Mouse (Mus musculus) stomach, postnatal 0 days (tissue): ENCODE measurements at regions not wholly inside any gene's neighbourhood (a gene's known extent, or its start where the extent isn't known, plus 50 kb on each side); places are given as distances from the start of the nearest gene placed in this dataset.

Experiments used
- ATAC-seq: fragments of 200-750 bp; cut with Nextera tagmentation; 2 replicates; pipeline ENCODE4 v1.8.0; 2017; ENCODE audit not compliant: low FRiP score, low TSS enrichment
- DNase-seq: peaks from one replicate; pipeline ENCODE4 v3.0.0-alpha.2; 2016; ENCODE audit warnings: low spot score
- H3K27ac ChIP-seq: fragments of 300-500 bp; sonication (generic); replicated peaks from 2 replicates; pipeline ENCODE4 v1.5.1; 2014; ENCODE audit warnings: mild to moderate bottlenecking, control low read depth
- H3K27me3 ChIP-seq: fragments of 300-500 bp; sonication (generic); 2 replicates; pipeline ENCODE4 v1.6.1; 2014; ENCODE audit warnings: low read length; ENCODE audit not compliant: control insufficient read depth, insufficient read depth
- H3K36me3 ChIP-seq: fragments of 300-500 bp; sonication (generic); 2 replicates; pipeline ENCODE4 v1.6.1; 2014; ENCODE audit warnings: low read length, mixed read lengths; ENCODE audit not compliant: control insufficient read depth, insufficient read depth
- H3K4me1 ChIP-seq: fragments of 300-500 bp; sonication (generic); replicated peaks from 2 replicates; pipeline ENCODE4 v1.6.1; 2014; ENCODE audit warnings: antibody characterized with exemption; ENCODE audit not compliant: control insufficient read depth, insufficient read depth
- H3K4me2 ChIP-seq: fragments of 300-500 bp; sonication (generic); replicated peaks from 2 replicates; pipeline ENCODE4 v1.6.1; 2014; ENCODE audit warnings: low read depth, mild to moderate bottlenecking, control low read depth, moderate library complexity
- H3K4me3 ChIP-seq: fragments of 300-500 bp; sonication (generic); 2 replicates; pipeline ENCODE4 v1.5.1; 2014; ENCODE audit warnings: low read depth, low read length, control low read depth
- H3K9ac ChIP-seq: fragments of 300-500 bp; sonication (generic); 2 replicates; pipeline ENCODE4 v1.6.1; 2014; ENCODE audit warnings: mild to moderate bottlenecking, low read length, control low read depth, mixed read lengths
- H3K9me3 ChIP-seq: fragments of 300-500 bp; sonication (generic); 2 replicates; pipeline ENCODE4 v1.6.1; 2016; ENCODE audit warnings: low read length; ENCODE audit not compliant: control insufficient read depth
- CTCF ChIP-seq: IDR thresholded peaks from 2 replicates; pipeline ENCODE4 v1.5.1; 2016; ENCODE audit warnings: antibody characterized with exemption, low read depth, mild to moderate bottlenecking, moderate library complexity
- EP300 ChIP-seq: optimal IDR thresholded peaks from 2 replicates; pipeline ENCODE3; 2016; ENCODE audit warnings: antibody characterized with exemption
- WGBS: fragments of 180-500 bp; shearing (Covaris S2); extraction: QIAGEN DNeasy Blood & Tissue Kit; methylation state at CpG from one replicate; pipeline ENCODE4 v1.1.7; 2014; 5-methylcytosine and 5-hydroxymethylcytosine counted together

DNA sequence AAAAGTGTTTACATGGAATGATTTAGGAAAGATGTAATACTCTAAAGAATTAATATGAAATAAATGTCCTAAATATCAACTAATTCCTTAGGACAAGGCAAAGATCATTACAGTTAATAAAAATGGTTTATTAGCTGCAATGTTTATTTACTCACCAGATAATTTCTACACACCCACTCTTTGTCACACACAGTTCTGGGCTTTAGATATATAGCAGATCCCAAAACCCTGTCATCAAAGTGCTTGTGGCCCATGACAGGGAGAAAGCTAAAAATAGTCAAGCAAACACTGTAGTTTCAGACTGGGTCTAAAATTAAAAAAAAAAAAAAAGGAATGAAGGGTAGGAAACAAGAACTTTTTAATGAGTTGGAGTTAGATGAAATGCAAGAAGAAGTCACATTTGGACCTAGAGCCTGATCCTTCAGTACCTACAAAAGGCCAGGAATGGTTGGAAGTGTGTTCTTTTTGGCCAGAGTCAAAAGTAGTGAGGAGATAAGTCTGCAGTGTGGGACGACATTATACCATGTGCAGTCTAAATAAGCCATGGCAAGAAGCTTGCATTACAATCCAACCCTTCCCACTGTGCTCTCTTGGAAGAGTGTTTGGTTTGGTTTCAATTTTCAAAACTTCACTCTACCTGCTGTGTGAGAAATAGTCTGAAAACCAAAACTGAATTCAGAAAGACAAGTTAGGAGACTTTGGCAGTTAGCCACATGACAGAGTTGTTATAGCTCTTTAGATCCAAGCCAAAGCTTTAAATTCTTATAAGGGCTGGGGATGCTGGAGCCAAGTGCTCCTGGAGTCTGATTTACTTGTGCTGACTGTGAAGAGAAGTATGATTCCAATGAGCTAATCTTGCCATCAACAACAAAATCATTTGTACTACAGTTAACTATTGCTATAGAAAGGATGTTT, 266.5 kb upstream of the Irak1bp1 start:
- Histone ChIP-seq H3K27me3 (no peaks in the 10 kb centered on the region), H3K4me2 (no peak overlapping the region), H3K9me3 (no peaks in the 10 kb centered on the region), H3K27ac (no peak overlapping the region), H3K4me3 (no peak overlapping the region), H3K4me1 (no peaks in the 10 kb centered on the region), H3K9ac (no peak overlapping the region), H3K36me3 (no peaks in the 10 kb centered on the region)
- WGBS, result 52% methylated on average over 1 of the region's 1 CpGs
- ATAC-seq (no peak), DNase-seq (no peak)
- TF ChIP-seq EP300 (no peak), CTCF (no peak)

DNA sequence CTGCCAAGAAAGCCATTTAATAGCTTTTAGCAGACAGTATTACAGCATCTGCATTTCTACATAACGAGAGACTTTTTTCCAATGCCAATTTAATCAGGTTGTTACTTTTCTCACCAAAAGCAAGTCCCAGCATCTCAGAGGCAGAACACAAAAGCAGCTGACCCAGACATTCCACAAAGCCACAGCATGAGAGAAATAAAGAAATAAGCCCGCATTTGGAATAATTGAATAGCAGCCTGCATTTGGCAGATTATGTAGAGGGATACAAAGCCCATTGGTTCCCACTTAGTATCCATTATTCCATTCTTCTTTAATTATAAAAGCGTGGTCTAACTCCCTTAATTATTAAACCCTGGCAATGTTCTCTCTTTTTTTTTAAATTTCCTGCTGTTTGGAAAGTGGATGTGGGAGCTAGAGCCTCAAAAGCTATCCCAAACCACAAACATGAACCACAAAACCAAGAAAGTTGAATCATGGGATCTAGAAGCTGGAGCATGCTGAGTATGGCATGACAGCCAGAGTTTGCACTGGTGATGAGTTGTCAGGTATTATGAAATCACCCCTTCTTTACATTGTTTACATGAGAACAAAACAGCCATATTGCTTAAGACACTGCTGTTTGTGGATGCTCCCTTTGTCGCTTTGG, 247.8 kb upstream of the Irak1bp1 start:
- Histone ChIP-seq H3K4me3 (no peak overlapping the region), H3K27ac (no peak overlapping the region), H3K9me3 (no peaks in the 10 kb centered on the region), H3K27me3 (no peaks in the 10 kb centered on the region), H3K4me2 (no peak overlapping the region), H3K4me1 (no peaks in the 10 kb centered on the region), H3K36me3 (no peaks in the 10 kb centered on the region), H3K9ac (no peak overlapping the region)
- no peak for TF ChIP-seq CTCF
- TF ChIP-seq EP300, result no peak
- DNase-seq, result no peak
- no peak for ATAC-seq
- 64% methylated on average over 4 of the region's 4 CpGs for WGBS

- Histone ChIP-seq H3K4me2 (no peak overlapping the region), H3K4me1 (no peaks in the 10 kb centered on the region), H3K36me3 (no peaks in the 10 kb centered on the region), H3K4me3 (no peak overlapping the region), H3K9ac (no peak overlapping the region), H3K9me3 (no peaks in the 10 kb centered on the region), H3K27ac (no peak overlapping the region), H3K27me3 (no peaks in the 10 kb centered on the region)
- 72% methylated on average over 11 of the region's 11 CpGs for WGBS
- ATAC-seq, result no peak
- DNase-seq, result no peak
- TF ChIP-seq CTCF (no peak), EP300 (no peak)
These were observed 220.2 kb upstream of the Irak1bp1 start for GRCm38 (mm10) chr9:82609111-82609510.

GRCm38 (mm10) chr9:82609946-82610345, 219.4 kb upstream of the Irak1bp1 start:
- WGBS, result 83% methylated on average over 4 of the region's 4 CpGs
- ATAC-seq, result no peak
- DNase-seq, result no peak
- H3K36me3 ChIP-seq, result no peaks in the 10 kb centered on the region
- H3K27me3 ChIP-seq, result no peaks in the 10 kb centered on the region
- no peaks in the 10 kb centered on the region for H3K9me3 ChIP-seq
- H3K27ac ChIP-seq, result no peak overlapping the region
- no peak overlapping the region for H3K4me2 ChIP-seq
- no peak overlapping the region for H3K9ac ChIP-seq
- no peak for TF ChIP-seq CTCF
- TF ChIP-seq EP300, result no peak
- H3K4me1 ChIP-seq, result no peaks in the 10 kb centered on the region
- no peak overlapping the region for H3K4me3 ChIP-seq

DNA sequence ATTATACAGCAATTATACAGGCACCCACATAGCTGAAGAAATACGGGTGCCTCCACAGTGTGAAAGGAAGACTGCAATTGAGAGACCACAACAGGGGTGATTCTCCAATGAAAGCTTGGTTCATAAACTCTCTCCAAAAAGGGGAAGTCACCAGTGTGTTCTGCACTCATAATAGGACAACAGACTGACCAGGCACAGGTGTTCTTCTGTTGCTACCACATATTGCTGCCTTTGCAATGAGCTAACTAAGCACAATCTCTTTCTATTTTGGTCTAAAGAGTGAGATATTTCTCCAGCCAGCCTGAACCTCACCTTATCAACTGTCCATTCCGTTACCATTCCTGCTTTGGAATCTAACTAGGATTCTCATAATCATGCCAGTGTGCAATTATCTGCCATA, 216.8 kb upstream of the Irak1bp1 start:
- Histone ChIP-seq H3K4me3 (no peak overlapping the region), H3K27me3 (no peaks in the 10 kb centered on the region), H3K27ac (no peak overlapping the region), H3K9me3 (no peaks in the 10 kb centered on the region), H3K4me1 (no peaks in the 10 kb centered on the region), H3K4me2 (no peak overlapping the region), H3K36me3 (no peaks in the 10 kb centered on the region), H3K9ac (no peak overlapping the region)
- no peak for TF ChIP-seq CTCF
- no peak for TF ChIP-seq EP300
- ATAC-seq, result no peak
- DNase-seq, result no peak
- WGBS, result 70% methylated on average over 2 of the region's 2 CpGs

DNA sequence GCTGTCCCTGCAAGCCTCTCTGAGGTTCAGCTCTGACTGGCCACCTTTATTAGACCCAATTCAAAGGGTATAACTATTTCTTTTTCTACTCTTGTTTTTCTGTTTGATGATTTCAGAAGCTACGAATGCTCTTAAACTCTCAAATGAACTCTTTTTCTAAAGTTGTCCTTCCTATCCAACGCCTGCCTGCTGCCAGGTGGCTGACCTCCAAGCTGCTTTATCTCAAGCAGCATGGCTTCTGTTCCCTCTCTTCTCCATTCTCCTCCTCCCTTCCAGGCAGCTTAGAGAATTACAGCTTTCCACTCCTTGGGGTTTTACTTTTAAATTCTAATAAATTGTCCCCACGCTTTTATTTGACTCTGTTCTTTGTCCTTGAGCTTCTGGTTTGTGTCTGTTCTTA, 196.9 kb upstream of the Irak1bp1 start:
- H3K9ac ChIP-seq, result no peak overlapping the region
- DNase-seq (no peak), ATAC-seq (no peak)
- no peaks in the 10 kb centered on the region for H3K36me3 ChIP-seq
- no peak overlapping the region for H3K27ac ChIP-seq
- 63% methylated on average over 3 of the region's 3 CpGs for WGBS
- H3K4me1 ChIP-seq, result no peaks in the 10 kb centered on the region
- no peak overlapping the region for H3K4me2 ChIP-seq
- H3K27me3 ChIP-seq, result no peaks in the 10 kb centered on the region
- TF ChIP-seq CTCF (no peak), EP300 (no peak)
- no peaks in the 10 kb centered on the region for H3K9me3 ChIP-seq
- H3K4me3 ChIP-seq, result no peak overlapping the region
